Comparison of ENCODE assay signal across 8 mouse cellular contexts in genomic region chr6:137796596-137797567, GRCm38 (mm10). TPM values are rescaled to one million over a fixed set of nuclear protein-coding genes. Genes with fewer than 3 reads are reported as not detected.
A peak's percentile ranks its signal among the peaks of the same experiment; 100 is the strongest.
DNase-seq lines count a peak whose midpoint lies in the region; ATAC-seq lines count a peak whose summit lies in the region.

No protein-coding gene starts in this region.

- no peak overlapping the region for H3K4me2 ChIP-seq in forebrain, embryonic 14.5 days (ENCODE audit: low read length)
- no peak overlapping the region for H3K4me2 ChIP-seq in neural tube, embryonic 15.5 days

- no peak overlapping the region for H3K4me3 ChIP-seq in forebrain, embryonic 14.5 days (ENCODE audit: low read depth, low read length)
- H3K4me3 ChIP-seq in neural tube, embryonic 15.5 days (replicated peaks) = no peak overlapping the region

- peak; percentile 14 to 31 for DNase-seq in heart, postnatal 10 days
- DNase-seq in heart, postnatal 36 days = no peak
- peak; percentile 1 for DNase-seq in MEL-GATA-1-ER (ENCODE audit: extremely low read depth, low read depth)
- DNase-seq in forebrain, embryonic 14.5 days (ENCODE audit: low spot score) = peak; percentile 78
- peak; percentile 10 for DNase-seq in layer of hippocampus, adult 9-11 months
- no peak for DNase-seq in T-cell, adult 2 months (ENCODE audit: low spot score)
- no peak for DNase-seq in urinary bladder, postnatal 14 days (ENCODE audit: low spot score)

- no peaks in the 10 kb centered on the region for H3K4me1 ChIP-seq in forebrain, embryonic 14.5 days (ENCODE audit: control insufficient read depth, insufficient read depth, low read length)
- no peaks in the 10 kb centered on the region for H3K4me1 ChIP-seq in neural tube, embryonic 15.5 days

- intact Hi-C loops in heart, postnatal 10 days (cut with DNase I) = loop anchor here (2.0 kb wide), 1 partner anchor 356 kb away; no protein-coding TSS in a partner anchor
- intact Hi-C loops in heart, postnatal 36 days (cut with DNase I) = loop anchor here (5.0 kb wide), 1 partner anchor 355 kb away; no protein-coding TSS in a partner anchor

- peaks cover 6% of the 10 kb centered on the region; the same call in 1 of the 2 replicates for H3K9me3 ChIP-seq in forebrain, embryonic 14.5 days (replicated peaks; ENCODE audit: control insufficient read depth, low read length)
- H3K9me3 ChIP-seq in neural tube, embryonic 15.5 days (replicated peaks) = 0 out of 2 replicates have a peak, but pooled peaks cover 6% of the 10 kb centered on the region

- H3K9ac ChIP-seq in forebrain, embryonic 14.5 days (ENCODE audit: low read length) = no peak overlapping the region
- no peak overlapping the region for H3K9ac ChIP-seq in neural tube, embryonic 15.5 days (replicated peaks)

- H3K27ac ChIP-seq in forebrain, embryonic 14.5 days (ENCODE audit: low read depth, low read length) = no peak overlapping the region
- no peak overlapping the region for H3K27ac ChIP-seq in neural tube, embryonic 15.5 days (replicated peaks)

- no peaks in the 10 kb centered on the region for H3K27me3 ChIP-seq in forebrain, embryonic 14.5 days (replicated peaks; ENCODE audit: control insufficient read depth, insufficient read depth, low read length)
- H3K27me3 ChIP-seq in neural tube, embryonic 15.5 days (replicated peaks) = no peaks in the 10 kb centered on the region

- ATAC-seq in forebrain, embryonic 14.5 days = peak; percentile 73
- ATAC-seq in neural tube, embryonic 15.5 days (ENCODE audit: low FRiP score) = peak; percentile 39; the same call in 1 of the 2 replicates

- no peaks in the 10 kb centered on the region for H3K36me3 ChIP-seq in forebrain, embryonic 14.5 days (ENCODE audit: control insufficient read depth, insufficient read depth, low read length)
- peaks cover 7% of the 10 kb centered on the region; the same call in 1 of the 2 replicates for H3K36me3 ChIP-seq in neural tube, embryonic 15.5 days

- 70% methylated on average over 29 of the region's 29 CpGs for WGBS in forebrain, embryonic 14.5 days
- 76% methylated on average over 29 of the region's 29 CpGs for WGBS in neural tube, embryonic 15.5 days

RNA-seq across cellular contexts. Expression of gene Dera, which starts 42.5 kb away (rescaled TPM):
- total RNA-seq in heart, postnatal 10 days (2021) = 10 to 100 TPM; 14.4 to 16.2 TPM
- 1 to 10 TPM; 6.1 to 6.2 TPM for total RNA-seq in heart, postnatal 36 days (2021)
- polyA plus RNA-seq in forebrain, embryonic 14.5 days (2014; fragmentation: Nextera tagmentation; extraction: Ambion mirVana) = 12.8 and 17.8 TPM in 2 replicates
- 12.0 and 23.4 TPM in 2 replicates for polyA plus RNA-seq in neural tube, embryonic 15.5 days (2015; fragmentation: Nextera tagmentation; extraction: Ambion mirVana)

Comparison
In these comparisons a context has a peak if more than half of its experiments do, and no peak if none do; other contexts are left out.
1. DNase-seq: peak in heart, postnatal 10 days (2 of 2), MEL-GATA-1-ER (single experiment), forebrain, embryonic 14.5 days (single experiment) and layer of hippocampus, adult 9-11 months (single experiment); none in heart, postnatal 36 days (0 of 2), T-cell, adult 2 months (single experiment) and urinary bladder, postnatal 14 days (single experiment).